Mouse (Mus musculus): ENCODE measurements around the gene Smad6.

DNA sequence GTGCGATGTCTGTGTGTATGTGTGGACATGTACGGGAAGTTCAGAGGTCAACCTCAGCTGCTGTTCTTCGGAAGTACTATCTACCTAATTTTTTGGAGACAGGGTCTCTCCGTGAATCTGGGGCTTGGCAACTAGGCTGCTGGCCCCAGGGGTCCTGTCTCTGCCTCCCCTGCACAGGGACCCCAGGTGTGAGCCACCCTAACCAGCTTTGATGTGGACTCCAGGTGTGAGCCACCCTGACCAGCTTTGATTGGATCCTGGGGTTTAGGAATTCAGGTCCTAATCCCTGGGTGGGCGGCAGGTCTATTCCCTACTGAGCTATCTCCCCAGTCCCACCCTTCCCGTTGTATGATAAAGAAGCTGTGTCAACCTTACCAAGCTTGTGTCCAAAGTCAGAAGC lies 60.0 kb downstream of the Smad6 start:
- TF ChIP-seq CTCF (IDR thresholded peaks at IDR 0.05; ENCODE audit: low read depth, low read length), result no peak
- no peak for TF ChIP-seq GATA1 (IDR thresholded peaks at IDR 0.05; ENCODE audit: borderline replicate concordance, low read length)

All from G1E (cell line).